Mouse (Mus musculus): ENCODE measurements around the gene Olfr259. TPM values are rescaled to one million over a fixed set of nuclear protein-coding genes. Genes with fewer than 3 reads are reported as not detected.

The Olfr259 gene
- total RNA-seq (2022), result not detected

DNA sequence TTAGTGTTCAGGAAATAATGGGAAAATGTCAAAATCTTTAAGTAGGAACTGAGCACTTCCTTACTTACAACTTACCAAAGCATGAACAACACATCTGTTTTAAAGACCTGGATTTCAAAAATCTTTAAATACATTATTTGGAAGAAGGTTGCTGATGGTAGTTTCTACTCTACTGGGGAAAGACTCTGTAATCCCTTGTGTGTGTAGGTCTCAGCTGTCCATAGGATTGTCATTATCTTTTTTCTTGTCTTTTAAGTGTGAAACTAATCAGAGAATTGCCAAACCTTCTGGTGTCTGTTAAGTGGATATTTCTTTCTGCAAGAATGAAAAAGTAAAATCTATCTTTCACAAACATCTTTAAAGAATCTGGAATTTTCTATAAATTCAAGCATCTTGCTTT, at the start of gene Olfr259:
Gene Olfr259 (minus strand): TSS at position 101 of the 400 bp plus-strand sequence.
- DNase-seq, result no peak

DNA sequence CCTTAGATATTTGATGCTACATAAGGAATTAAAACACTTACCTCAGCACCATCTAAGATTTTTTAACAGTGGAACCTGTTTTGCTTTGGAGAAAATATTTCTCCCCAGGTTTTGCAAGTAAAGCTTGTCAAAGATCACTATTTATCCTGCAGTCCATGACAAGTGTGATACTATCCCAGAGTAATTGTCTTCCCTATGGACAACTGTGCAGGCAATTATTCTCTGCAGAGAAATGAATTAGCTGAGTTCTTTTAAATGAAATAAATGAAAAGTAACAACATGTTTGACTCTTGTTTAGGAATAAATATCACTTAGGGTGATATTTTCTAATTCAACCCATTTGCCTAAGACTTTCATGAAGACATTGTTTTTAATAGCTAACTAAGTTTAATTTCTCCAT, 38.2 kb upstream of the Olfr259 start, which contains the start of gene Olfr1111:
Gene Olfr1111 (minus strand): TSS at position 101 of the 400 bp plus-strand sequence.
- DNase-seq, result no peak

DNA sequence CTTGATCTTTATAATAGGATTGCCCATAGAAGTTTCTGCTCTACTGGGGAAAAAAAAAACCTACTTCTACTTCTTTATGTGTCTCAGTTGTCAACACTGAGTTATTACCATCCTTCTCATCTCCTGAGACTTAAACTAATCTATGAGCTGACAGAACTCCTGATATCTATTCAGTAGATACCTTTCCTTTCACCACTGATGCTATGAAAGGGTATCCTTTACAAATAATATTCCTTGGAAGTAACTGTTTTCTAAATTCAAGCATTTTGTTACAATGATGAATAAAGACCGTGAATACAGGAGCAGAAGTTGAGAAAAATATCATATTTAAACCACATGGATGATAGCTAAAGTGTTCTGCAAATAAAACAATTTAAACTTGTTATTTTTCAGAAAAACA, 25.8 kb upstream of the Olfr259 start, which contains the start of gene Olfr1110:
Gene Olfr1110 (minus strand): TSS at position 101 of the 400 bp plus-strand sequence.
- no peak for DNase-seq

DNA sequence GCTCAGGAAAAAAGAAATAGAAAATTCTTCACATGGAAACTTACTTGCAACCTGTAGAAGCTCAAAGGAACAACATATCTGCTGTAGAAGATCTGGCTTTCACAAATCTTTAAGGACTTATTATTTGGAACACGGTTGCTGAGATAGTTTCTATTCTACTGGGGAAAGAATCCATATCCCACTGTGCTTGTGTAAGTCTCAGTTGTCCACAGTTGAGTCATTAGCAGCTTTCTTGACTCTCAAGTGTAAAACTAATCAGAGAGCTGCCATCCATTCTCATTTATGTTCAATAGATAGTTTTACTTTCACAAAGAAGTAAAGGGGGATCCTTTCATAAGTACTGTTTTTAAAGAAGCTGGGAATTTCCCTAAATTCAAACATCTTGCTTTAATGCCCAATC, 18.5 kb downstream of the Olfr259 start, which contains the start of gene Olfr1109:
Gene Olfr1109 (minus strand): TSS at position 101 of the 400 bp plus-strand sequence.
- no peak for DNase-seq

DNA sequence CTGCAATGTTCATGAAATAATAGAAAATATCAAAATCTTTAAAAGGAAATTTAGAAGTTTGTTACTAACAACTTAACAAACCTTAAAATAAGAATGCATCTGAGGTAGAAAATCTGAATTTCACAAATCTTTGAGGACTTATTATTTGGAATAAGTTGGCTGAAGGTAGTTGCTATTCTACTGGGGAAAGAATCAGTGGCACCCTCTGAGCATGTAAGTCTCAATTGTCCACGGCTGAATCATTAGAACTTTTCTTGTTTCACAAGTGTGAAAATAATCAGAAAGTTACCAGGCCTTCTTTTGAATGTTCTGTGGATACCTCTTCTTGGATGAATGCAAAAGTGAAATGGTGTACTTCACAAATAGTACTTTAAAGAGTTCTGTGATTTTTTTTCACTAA, 38.6 kb downstream of the Olfr259 start, which contains the start of gene Olfr1107:
Gene Olfr1107 (minus strand): TSS at position 101 of the 400 bp plus-strand sequence.
- DNase-seq, result no peak

Other genes with a start within 250 kb of the Olfr259 start
- not detected for gene Gm13723, start 239.8 kb downstream of the Olfr259 start, total RNA-seq (2022)
- gene Olfr1097, start 222.4 kb downstream of the Olfr259 start, total RNA-seq (2022), result not detected
- not detected for gene Olfr1098, start 190.0 kb downstream of the Olfr259 start, total RNA-seq (2022)
- not detected for gene Olfr1099, start 153.9 kb downstream of the Olfr259 start, total RNA-seq (2022)
- gene Olfr1100, start 134.6 kb downstream of the Olfr259 start, total RNA-seq (2022), result not detected
- not detected for gene Olfr1101, start 123.3 kb downstream of the Olfr259 start, total RNA-seq (2022)
- not detected for gene Olfr1102, start 116.2 kb downstream of the Olfr259 start, total RNA-seq (2022)
- not detected for gene Olfr1104, start 87.5 kb downstream of the Olfr259 start, total RNA-seq (2022)
- gene Olfr1105, start 78.0 kb downstream of the Olfr259 start, total RNA-seq (2022), result not detected
- gene Olfr1106, start 62.3 kb downstream of the Olfr259 start, total RNA-seq (2022), result not detected
- not detected for gene Olfr1107, start 38.8 kb downstream of the Olfr259 start, total RNA-seq (2022)
- not detected for gene Olfr1109, start 18.6 kb downstream of the Olfr259 start, total RNA-seq (2022)
- gene Olfr1110, start 25.7 kb upstream of the Olfr259 start, total RNA-seq (2022), result not detected
- not detected for gene Olfr1111, start 38.1 kb upstream of the Olfr259 start, total RNA-seq (2022)
- not detected for gene Olfr1112, start 73.2 kb upstream of the Olfr259 start, total RNA-seq (2022)
- gene Olfr1113, start 94.4 kb upstream of the Olfr259 start, total RNA-seq (2022), result not detected
- not detected for gene Olfr1115, start 133.4 kb upstream of the Olfr259 start, total RNA-seq (2022)
- not detected for gene Olfr1116, start 153.0 kb upstream of the Olfr259 start, total RNA-seq (2022)
- not detected for gene Olfr1118, start 193.0 kb upstream of the Olfr259 start, total RNA-seq (2022)
- gene Olfr1120, start 240.2 kb upstream of the Olfr259 start, total RNA-seq (2022), result not detected